Mouse (Mus musculus) stomach, embryonic 14.5 days (tissue): Measurements from ENCODE around the gene Tex21. TPM values are rescaled to one million over a fixed set of nuclear protein-coding genes. Genes with fewer than 3 reads are reported as not detected.

Experiments
- ATAC-seq: fragments of 200-750 bp; cut with Nextera tagmentation; 2 replicates; pipeline ENCODE4 v1.8.0; 2017; ENCODE audit warnings: low read depth, moderate TSS enrichment; ENCODE audit not compliant: insufficient number of reproducible peaks, insufficient read depth, low FRiP score
- H3K27ac ChIP-seq: fragments of 300-500 bp; sonication (generic); 2 replicates; pipeline ENCODE4 v1.5.1; 2014; ENCODE audit warnings: mild to moderate bottlenecking, low read length, moderate library complexity, mixed read lengths
- H3K27me3 ChIP-seq: fragments of 300-500 bp; sonication (generic); 2 replicates; pipeline ENCODE4 v1.6.1; 2014; ENCODE audit warnings: low read length, control low read depth, mixed read lengths; ENCODE audit not compliant: control insufficient read depth, insufficient read depth
- H3K36me3 ChIP-seq: fragments of 300-500 bp; sonication (generic); 2 replicates; pipeline ENCODE4 v1.6.1; 2014; ENCODE audit warnings: mild to moderate bottlenecking, control low read depth, low read length, moderate library complexity, mixed read lengths; ENCODE audit not compliant: control insufficient read depth, insufficient read depth
- H3K4me1 ChIP-seq: fragments of 300-500 bp; sonication (generic); 2 replicates; pipeline ENCODE4 v1.6.1; 2014; ENCODE audit warnings: low read length, control low read depth, mixed read lengths; ENCODE audit not compliant: control insufficient read depth, insufficient read depth
- H3K4me2 ChIP-seq: fragments of 300-500 bp; sonication (generic); replicated peaks from 2 replicates; pipeline ENCODE4 v1.6.1; 2014; ENCODE audit warnings: low read depth, low read length, control low read depth
- H3K4me3 ChIP-seq: fragments of 300-500 bp; sonication (generic); 2 replicates; pipeline ENCODE4 v1.5.1; 2014; ENCODE audit warnings: low read depth, low read length, control low read depth
- H3K9ac ChIP-seq: fragments of 300-500 bp; sonication (generic); replicated peaks from 2 replicates; pipeline ENCODE4 v1.6.1; 2014; ENCODE audit warnings: low read depth, mild to moderate bottlenecking, control low read depth, low read length, moderate library complexity, mixed read lengths
- H3K9me3 ChIP-seq: fragments of 300-500 bp; sonication (generic); 2 replicates; pipeline ENCODE4 v1.6.1; 2016; ENCODE audit warnings: low read depth, low read length, control low read depth; ENCODE audit not compliant: control insufficient read depth
- WGBS: fragments of 180-500 bp; shearing (Covaris S2); extraction: QIAGEN DNeasy Blood & Tissue Kit; methylation state at CpG from one replicate; pipeline ENCODE4 v1.1.7; 2014; 5-methylcytosine and 5-hydroxymethylcytosine counted together
- polyA plus RNA-seq: library from polyadenylated mRNA; unstranded; fragments of >200 nt; fragmentation: Nextera tagmentation; extraction: Ambion mirVana; gene quantifications from 2 replicates; pipeline ENCODE4 v1.2.1, GENCODE M21; 2014

The Tex21 gene
- polyA plus RNA-seq = not detected in 2 replicates

- no peak for ATAC-seq
- no peaks in the 10 kb centered on the region for H3K9me3 ChIP-seq
- no peak within 1 kb of the TSS for H3K27ac ChIP-seq
- no peaks in the 10 kb centered on the region for H3K27me3 ChIP-seq
- no peak within 1 kb of the TSS for H3K9ac ChIP-seq
- no peak within 1 kb of the TSS for H3K4me3 ChIP-seq
- H3K4me1 ChIP-seq = no peaks in the 10 kb centered on the region
- H3K36me3 ChIP-seq = no peaks in the 10 kb centered on the region
- H3K4me2 ChIP-seq = no peak within 1 kb of the TSS
- WGBS = 80% methylated on average over 6 of the region's 6 CpGs
Measured at GRCm38 (mm10) chr12:76246646-76247045, at the start of gene Tex21. Tex21 (minus strand) TSS chr12:76246746.

- WGBS = 44% methylated on average over 7 of the region's 7 CpGs
- Histone ChIP-seq H3K9ac (no peak overlapping the region), H3K27ac (no peak overlapping the region), H3K36me3 (peaks cover 52% of the 10 kb centered on the region), H3K4me3 (no peak overlapping the region), H3K4me1 (no peaks in the 10 kb centered on the region), H3K27me3 (no peaks in the 10 kb centered on the region), H3K4me2 (no peak overlapping the region), H3K9me3 (no peaks in the 10 kb centered on the region)
- no peak for ATAC-seq
Measured at GRCm38 (mm10) chr12:76293192-76293591, 46.6 kb upstream of the Tex21 start.

- no peak overlapping the region for H3K4me2 ChIP-seq
- no peak for ATAC-seq
- no peaks in the 10 kb centered on the region for H3K4me1 ChIP-seq
- H3K9me3 ChIP-seq = no peaks in the 10 kb centered on the region
- no peak overlapping the region for H3K27ac ChIP-seq
- no peak overlapping the region for H3K9ac ChIP-seq
- no peaks in the 10 kb centered on the region for H3K27me3 ChIP-seq
- H3K36me3 ChIP-seq = peaks cover 41% of the 10 kb centered on the region
- H3K4me3 ChIP-seq = no peak overlapping the region
- 91% methylated on average over 2 of the region's 2 CpGs for WGBS
Measured at GRCm38 (mm10) chr12:76290271-76290670, 43.7 kb upstream of the Tex21 start.

- H3K36me3 ChIP-seq = peaks cover 40% of the 10 kb centered on the region
- no peak for ATAC-seq
- 93% methylated on average over 12 of the region's 12 CpGs for WGBS
- H3K27me3 ChIP-seq = no peaks in the 10 kb centered on the region
- H3K4me3 ChIP-seq = no peak overlapping the region
- no peak overlapping the region for H3K9ac ChIP-seq
- no peaks in the 10 kb centered on the region for H3K9me3 ChIP-seq
- no peaks in the 10 kb centered on the region for H3K4me1 ChIP-seq
- no peak overlapping the region for H3K27ac ChIP-seq
- H3K4me2 ChIP-seq = no peak overlapping the region
Measured at GRCm38 (mm10) chr12:76289428-76289827, 42.9 kb upstream of the Tex21 start.

GRCm38 (mm10) chr12:76288494-76288893 is 41.9 kb upstream of the Tex21 start:
- ATAC-seq = no peak
- peaks cover 45% of the 10 kb centered on the region for H3K36me3 ChIP-seq
- 83% methylated on average over 5 of the region's 5 CpGs for WGBS
- no peak overlapping the region for H3K9ac ChIP-seq
- H3K4me2 ChIP-seq = no peak overlapping the region
- no peaks in the 10 kb centered on the region for H3K4me1 ChIP-seq
- H3K9me3 ChIP-seq = no peaks in the 10 kb centered on the region
- H3K27ac ChIP-seq = no peak overlapping the region
- no peak overlapping the region for H3K4me3 ChIP-seq
- H3K27me3 ChIP-seq = no peaks in the 10 kb centered on the region

GRCm38 (mm10) chr12:76287986-76288385 is 41.4 kb upstream of the Tex21 start:
- H3K4me1 ChIP-seq = no peaks in the 10 kb centered on the region
- no peak overlapping the region for H3K4me2 ChIP-seq
- H3K9me3 ChIP-seq = no peaks in the 10 kb centered on the region
- no peak overlapping the region for H3K9ac ChIP-seq
- H3K36me3 ChIP-seq = peaks cover 46% of the 10 kb centered on the region
- 81% methylated on average over 8 of the region's 8 CpGs for WGBS
- H3K27ac ChIP-seq = no peak overlapping the region
- H3K27me3 ChIP-seq = no peaks in the 10 kb centered on the region
- ATAC-seq = no peak
- no peak overlapping the region for H3K4me3 ChIP-seq

GRCm38 (mm10) chr12:76285418-76285817 is 38.9 kb upstream of the Tex21 start:
- H3K9ac ChIP-seq = no peak overlapping the region
- no peak overlapping the region for H3K27ac ChIP-seq
- H3K9me3 ChIP-seq = no peaks in the 10 kb centered on the region
- 54% methylated on average over 6 of the region's 6 CpGs for WGBS
- H3K36me3 ChIP-seq = peaks cover 31% of the 10 kb centered on the region
- H3K27me3 ChIP-seq = no peaks in the 10 kb centered on the region
- H3K4me1 ChIP-seq = no peaks in the 10 kb centered on the region
- ATAC-seq = no peak
- no peak overlapping the region for H3K4me3 ChIP-seq
- no peak overlapping the region for H3K4me2 ChIP-seq

GRCm38 (mm10) chr12:76282532-76283173 is 36.1 kb upstream of the Tex21 start:
- no peak overlapping the region for H3K27ac ChIP-seq

GRCm38 (mm10) chr12:76282132-76282531 is 35.6 kb upstream of the Tex21 start:
- Histone ChIP-seq H3K9ac (no peak overlapping the region), H3K27ac (no peak overlapping the region), H3K9me3 (no peaks in the 10 kb centered on the region), H3K27me3 (no peaks in the 10 kb centered on the region), H3K4me3 (no peak overlapping the region), H3K4me1 (no peaks in the 10 kb centered on the region), H3K36me3 (peaks cover 33% of the 10 kb centered on the region), H3K4me2 (no peak overlapping the region)
- ATAC-seq = no peak
- 51% methylated on average over 4 of the region's 4 CpGs for WGBS

More at GRCm38 (mm10) chr12:76282532-76283173, 36.1 kb upstream of the Tex21 start:
- Histone ChIP-seq H3K4me3 (no peak overlapping the region), H3K9ac (no peak overlapping the region), H3K4me2 (no peak overlapping the region), H3K36me3 (peaks cover 33% of the 10 kb centered on the region), H3K4me1 (no peaks in the 10 kb centered on the region), H3K27me3 (no peaks in the 10 kb centered on the region), H3K9me3 (no peaks in the 10 kb centered on the region)
- ATAC-seq = no peak
- WGBS = 91% methylated on average over 17 of the region's 17 CpGs
